Mouse (Mus musculus) kidney, postnatal 25 days (tissue): Measurements from ENCODE around the gene Nxph4.

Experiments
- DNase-seq, 2 experiments: peaks; one replicate each; pipeline ENCODE4 v3.0.0; 2021; ENCODE audit warnings: mixed read lengths in 2 of 2

The Nxph4 gene

DNA sequence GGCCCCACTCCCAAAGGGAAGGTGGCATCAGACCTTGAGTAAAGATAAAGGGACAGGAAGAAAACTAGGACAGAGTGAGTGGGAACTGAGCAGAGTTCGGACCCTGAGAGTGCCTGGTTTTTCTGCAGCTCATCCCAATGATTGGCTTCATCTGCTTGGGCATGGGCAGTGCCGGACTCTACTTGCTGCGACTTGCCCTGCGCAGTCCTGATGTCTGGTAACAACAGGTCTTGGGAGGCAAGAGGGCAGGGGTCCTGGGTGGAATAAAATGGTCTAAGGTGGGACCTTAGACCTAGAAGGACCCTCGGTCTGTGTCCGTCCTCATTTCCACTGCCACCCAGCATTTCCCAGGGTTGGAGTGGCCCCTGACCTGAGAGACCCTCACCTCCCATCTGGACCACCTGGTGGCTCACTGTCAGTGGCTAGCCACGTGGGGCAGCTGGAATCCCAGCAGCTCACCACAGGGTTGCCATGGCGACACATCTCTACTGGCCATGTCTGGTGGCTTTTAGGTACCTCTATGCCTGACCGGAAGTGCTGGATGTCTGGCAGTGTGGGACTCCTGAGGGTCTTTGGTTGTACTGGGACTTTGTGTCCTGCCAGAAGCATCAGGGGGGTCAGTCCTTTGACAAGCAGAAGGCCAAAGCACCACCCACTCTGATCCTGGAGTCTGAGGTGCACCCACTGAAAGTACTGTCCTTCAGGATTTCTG lies 18.9 kb downstream of the Nxph4 start:
- peak in 1 of 2 experiments; percentile 56 for DNase-seq

DNA sequence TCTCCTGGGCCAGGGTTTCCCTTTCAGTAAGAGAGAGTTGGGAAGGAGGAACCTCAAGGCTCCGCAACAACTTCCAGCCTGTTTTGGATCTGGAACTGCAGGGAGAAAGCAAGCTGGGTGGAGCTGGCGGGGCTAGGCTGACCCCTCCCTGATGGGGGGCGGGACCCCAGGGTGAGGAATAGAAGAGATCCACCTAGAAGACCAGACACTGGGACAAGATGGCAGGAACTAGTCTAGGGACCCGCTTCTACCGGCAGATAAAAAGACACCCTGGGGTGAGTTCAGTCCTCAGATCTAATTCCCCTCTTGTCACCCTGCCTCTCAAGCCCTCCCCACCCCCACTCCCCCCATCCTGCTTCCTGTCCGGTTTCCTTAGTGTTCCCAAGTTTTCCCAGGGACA lies 19.6 kb downstream of the Nxph4 start, which contains the start of gene Ndufa4l2:
Gene Ndufa4l2, plus strand, starts transcription at position 204 of the 400 bp plus-strand sequence.
- peak; percentile 43 to 72 for DNase-seq

DNA sequence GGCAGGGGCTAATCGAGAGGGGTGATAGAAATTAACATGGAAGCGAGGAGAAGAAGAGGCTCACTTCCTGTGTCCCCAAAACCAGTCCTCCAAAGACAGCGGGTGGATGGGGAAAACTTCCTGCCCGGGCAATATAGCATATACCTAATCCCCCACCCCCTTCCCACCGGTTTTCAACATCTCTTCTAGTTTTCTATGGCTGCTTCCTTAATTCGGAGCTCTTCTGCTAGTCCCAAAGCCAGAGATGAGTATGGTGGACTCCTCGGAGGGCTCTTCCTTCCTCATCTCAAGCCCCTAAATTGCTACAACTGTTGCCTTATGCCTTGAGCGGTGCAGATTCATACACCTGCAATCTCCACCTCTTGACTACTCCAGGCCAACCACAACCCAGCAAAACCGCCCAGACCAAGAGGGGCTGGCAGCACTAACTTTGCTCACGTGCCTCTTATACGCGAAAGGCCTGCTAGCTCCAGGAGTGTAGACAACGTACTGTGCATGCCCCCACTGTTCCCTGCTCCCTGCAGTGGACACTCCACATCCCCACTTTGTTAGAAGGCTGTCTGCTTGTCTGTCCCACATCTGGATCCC lies 20.2 kb downstream of the Nxph4 start:
- no peak for DNase-seq

DNA sequence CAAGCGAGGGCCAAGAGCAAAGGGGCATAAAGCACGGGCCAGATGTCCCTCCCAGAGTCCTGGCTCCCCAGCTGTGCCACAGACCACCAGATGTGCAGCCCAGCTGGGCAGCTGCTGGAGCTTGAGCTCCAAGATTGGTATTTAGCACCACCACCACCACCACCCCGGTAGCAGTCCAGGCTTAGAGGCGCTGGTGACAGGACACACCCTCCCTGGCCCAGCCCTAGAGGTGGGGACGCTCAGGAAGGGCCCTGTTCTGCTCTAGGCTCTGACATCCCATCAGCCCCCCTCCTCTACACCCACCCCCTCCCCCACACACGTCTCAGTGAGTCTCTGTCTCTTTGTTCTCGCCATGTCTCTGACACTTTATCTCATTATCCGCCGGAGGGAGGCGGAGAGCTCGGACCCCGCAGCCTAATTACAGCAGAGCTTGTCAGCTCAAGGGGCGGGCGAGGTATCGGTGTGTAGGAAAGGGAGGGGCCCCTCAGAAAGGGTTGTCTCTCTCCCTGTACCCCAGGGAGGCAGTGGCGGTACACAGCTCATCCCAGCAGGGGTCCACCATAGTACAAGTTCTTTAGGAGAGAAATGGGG lies 20.8 kb downstream of the Nxph4 start:
- DNase-seq = peak in 1 of 2 experiments; percentile 46

DNA sequence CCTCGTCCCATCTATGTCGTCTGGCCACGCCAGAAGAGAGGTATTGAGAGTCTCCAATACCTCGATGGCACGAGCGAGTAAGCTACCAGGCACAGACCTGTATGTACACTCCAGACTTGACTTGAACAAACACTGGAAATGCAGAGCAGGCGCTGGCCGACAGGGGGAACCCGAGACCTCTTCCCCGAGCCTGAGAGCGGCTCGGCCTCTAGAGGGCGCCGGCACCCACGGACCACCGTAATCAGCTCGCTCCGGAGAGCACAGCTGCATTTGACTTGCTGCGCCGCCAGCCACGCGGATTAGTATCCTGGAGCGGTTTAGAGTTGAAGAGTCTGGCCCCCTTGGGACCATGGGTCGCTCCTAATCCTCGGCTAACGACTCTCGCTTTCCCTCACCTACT lies 21.5 kb downstream of the Nxph4 start:
- DNase-seq = peak; percentile 91 to 95

DNA sequence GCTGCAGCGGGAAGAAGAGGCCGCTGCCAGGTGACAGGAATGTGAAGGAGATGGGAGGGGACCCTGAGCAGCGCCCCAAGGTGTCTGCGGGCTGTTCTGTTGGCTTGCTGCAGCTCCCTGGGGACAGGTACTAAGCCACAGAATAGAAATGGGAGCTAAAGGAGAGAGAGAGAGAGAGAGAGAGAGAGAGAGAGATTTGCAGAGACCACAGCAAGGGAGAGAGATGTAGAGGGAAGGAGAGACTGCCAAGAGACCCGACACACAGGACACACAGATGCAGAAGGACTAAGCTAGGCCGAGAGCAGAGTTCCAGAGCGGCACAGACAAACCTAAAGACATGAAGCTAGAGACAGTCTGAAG lies 22.1 kb downstream of the Nxph4 start:
- no peak for DNase-seq

DNA sequence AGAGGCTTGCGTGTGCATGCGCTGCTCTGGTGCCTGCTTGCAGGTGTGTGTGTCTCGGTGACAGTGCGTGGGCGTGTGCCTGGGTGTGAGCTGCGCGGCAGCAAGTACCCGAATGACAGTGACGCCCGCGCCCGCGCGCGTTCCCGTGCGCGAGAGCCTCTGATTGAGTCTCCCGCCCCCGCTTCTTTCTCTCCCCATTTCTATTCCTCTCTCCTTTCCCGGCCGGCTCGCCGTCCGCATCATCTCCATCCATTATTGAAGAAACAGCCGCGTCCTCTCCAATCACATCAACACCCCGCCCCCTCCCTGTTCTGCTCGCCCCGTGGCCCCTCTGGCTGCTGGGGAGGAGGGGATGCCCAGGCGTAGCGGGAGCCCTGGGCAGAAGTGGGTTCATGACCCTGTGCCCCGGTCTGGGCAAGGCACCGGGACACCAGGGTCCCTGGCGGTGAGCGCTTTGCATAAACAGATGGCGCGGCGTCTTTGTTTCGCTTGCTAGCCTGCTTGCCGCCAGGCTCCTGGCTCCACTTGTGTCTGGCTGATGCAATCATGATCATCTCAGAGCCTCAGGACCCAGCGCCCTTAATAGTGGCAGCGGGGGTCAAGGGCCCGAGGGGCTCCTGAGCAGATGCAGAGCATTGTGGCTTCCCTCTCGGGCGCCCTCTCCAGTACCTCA lies 22.6 kb downstream of the Nxph4 start:
- DNase-seq = peak in 1 of 2 experiments; percentile 46

DNA sequence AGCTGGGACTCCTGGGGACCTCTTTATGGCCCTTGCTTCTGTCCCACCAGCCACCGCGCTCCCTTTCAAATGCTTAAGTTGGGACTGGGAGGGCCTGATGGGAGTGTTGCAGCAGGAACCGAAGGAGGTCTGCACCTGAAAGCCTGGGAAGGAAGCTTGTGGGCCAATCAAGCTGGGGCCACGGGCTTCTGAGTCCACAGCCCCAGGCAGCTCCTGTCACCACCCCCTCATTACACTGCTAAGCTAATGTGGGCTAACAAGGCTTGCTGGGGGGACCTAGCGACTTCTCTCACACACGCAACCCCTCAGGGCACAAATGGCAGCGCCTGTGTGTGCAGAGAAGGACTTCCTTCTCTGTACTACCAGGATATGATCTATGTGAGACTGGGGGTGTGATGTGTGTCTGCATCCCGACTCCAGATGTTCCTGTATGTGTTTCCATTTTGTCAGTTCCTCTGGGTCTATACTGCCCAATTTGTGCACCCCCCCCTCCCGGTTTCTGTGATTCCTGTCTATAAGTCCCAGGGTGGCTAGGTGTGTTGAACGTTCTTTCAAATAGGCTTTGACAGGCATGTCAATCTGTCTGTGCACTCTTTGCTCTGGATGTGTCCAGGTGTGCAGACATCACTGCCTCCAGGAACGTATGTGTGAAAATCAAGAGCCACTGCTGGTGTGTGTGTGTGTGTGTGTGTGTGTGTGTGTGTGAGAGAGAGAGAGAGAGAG lies 23.3 kb downstream of the Nxph4 start:
- no peak for DNase-seq

DNA sequence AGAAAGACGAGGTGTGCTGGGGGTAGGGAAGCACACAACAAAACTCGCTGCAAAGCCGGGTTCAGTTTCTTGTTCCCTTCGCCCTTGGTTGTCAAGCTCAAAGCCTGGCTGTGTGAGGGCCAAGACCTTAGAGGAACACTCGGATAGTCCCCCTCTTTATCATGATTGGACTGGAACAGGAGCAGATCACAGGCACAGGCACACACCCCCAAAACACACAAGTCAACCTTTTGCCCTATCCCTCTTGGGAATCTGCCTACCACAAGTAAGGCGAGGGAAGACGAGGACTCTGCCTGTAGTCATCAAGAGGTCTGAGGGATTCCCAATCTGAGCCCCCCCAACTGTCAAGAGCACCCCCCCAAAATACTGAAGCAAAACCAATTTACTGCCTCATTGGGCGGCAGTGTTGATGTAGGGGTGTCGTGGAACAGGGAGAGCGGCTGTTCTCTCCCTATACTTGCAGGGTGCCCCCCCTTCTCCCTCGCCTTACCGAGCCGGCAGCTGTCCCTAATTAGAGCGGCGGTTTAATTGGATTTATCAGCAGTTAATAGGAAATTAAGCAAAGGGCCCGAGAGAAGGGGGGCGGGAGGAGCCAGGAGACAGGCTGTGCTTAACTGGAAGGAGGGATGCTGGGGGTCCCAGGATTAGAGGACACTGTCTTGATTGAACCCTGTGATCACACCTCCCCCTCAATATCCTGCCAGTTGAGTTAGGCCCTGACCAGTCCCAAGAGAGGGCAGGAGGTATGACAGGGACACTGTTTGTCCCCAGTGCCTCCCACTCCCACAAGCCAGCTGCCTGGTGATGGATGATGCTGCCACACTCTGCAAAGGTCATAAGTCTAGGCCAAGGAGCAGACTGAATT lies 24.3 kb downstream of the Nxph4 start:
- no peak for DNase-seq

DNA sequence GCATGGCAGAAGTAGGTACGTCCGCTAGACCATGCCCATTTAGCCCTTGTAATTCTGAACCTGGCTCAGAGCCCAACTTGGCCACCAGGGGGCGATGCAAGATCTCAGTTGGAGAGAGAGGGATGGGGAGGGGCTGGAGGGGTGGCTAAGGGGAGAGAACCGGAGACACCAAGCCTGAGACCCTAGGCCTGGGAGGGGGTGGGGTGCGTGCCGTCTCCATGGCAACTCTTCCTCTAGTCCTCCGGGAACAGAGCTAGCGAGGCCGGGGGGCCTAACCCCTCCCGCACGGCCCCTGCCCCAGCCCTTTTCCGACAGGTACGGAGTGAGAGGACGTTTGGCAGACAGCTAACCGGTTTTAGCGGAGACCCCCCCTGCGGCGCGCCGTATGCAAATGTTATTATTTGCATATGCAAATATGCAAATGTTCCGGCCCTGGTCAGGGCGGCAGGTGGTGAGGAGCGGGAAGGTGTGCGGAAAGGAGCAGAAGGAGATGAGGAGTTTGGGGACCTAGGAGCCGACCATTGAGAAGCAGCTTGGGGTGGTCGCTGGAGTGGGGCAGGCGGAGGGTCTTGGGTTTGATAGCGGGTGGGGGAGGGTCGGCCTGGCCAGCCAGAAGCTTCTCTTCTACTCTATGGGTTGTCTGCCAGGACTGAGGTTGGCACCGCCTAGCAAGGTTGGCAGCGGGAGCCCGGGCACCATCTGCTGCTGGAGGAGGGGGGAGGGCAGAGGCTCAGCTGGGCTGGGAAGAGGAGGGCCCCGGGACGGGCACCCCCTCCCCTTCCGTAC lies 25.1 kb downstream of the Nxph4 start:
- peak; percentile 88 to 92 for DNase-seq

DNA sequence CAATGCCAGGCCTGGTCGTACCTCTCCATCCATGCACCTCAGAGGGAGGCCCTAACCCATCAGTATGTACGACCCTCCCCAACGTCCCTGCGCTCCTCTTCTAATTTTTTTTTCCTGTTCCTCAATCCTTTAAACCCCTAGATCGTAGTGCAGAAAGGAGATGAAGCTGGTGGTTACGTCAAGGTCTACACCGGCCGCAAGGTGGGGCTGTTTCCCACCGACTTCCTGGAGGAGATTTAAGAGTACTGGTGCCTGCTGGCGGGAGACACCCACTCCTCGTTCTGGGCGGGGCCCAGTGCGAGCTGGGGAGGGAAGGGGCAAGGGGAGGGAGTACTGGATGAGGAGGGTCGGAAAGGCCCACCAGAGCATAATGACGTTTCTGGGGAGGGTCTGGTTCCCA lies 26.1 kb downstream of the Nxph4 start:
- peak; percentile 80 to 82 for DNase-seq

DNA sequence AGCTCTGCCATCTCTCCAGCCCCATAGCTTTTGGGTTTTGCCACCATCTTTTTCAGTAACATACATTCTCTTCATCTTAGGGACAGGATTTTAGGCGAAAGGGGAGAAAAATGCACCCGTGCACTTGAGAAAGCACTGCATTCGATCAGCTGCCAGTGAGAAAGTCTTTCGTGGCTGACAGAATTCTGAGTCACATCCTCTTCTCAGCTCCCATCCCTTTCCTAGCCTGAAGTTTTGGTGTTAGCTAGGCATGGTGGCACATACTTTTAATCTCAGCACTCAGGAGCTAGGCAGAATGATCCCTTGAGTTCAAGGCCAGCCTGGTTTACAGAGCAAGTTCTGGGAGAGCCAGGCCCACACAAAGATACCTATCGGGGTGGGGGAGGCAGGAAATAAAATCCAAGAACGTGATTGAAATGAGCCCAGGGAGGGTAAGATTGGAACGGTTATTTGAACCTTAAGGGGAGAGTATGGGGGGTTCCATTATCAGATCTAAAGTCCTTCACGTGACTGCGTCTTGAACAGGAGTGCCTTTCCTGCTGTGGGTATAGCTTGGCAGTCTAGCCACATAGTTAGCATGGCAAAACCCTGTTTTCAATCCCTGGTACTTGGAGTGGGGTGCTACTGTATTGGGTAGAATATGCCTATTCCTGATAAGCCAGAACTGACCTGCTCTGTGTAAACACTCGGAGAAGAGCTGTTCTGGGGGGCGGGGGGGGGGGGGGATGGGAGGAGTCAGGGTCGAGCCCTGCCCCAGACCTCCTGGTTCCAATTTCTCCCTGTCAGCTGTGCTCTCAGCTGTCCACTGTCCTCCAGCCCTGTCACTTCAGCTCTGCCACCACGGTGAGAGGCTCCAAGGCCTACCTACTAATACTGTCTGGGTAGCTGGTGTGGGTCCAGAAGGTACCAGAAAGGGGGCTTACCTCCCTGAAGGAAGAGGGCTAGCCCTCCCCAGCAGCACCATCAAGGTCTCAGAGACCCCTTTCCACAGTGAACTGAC lies 33.2 kb downstream of the Nxph4 start, which contains the start of gene Stac3:
Gene Stac3, plus strand, starts transcription at position 793 of the 1,000 bp plus-strand sequence.
- no peak for DNase-seq

DNA sequence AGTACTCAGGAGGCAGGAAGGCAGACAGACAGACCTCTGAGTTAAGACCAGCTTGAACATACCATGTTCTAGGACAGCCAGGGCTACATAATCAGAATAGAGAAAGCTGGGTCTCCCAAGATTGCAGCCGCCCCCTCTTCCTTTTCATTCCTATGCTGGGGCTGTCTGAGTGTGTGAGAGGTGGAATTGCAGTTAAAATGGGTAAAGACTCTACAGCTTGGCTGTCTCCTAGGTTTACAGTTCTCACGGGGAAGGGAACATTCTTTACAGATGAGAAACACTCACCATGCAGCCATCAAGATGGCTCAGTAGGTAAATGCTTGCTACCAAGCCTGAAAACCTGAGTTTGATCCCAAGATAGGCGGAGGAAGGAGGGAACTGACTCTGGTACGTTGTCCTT lies 34.3 kb downstream of the Nxph4 start:
- DNase-seq = no peak

DNA sequence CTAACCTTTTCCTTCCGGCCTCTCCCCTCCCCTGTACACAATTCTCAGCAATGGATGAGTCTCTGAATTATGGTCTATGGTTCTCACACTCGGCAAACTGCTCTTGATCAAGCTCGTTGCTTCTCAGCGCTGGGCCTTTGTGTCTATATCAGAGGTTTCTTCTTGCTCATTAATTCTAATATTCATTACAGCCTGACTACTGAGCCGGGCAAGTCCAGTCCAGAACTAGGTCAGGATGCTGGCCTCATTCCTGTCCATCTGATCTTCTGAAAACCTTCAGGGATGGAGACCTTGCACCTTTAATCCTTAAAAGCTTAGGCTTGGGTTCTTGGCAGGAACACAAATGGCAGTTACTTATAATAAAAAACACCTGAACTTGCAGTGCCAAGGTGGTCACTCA lies 34.8 kb downstream of the Nxph4 start:
- DNase-seq = no peak

DNA sequence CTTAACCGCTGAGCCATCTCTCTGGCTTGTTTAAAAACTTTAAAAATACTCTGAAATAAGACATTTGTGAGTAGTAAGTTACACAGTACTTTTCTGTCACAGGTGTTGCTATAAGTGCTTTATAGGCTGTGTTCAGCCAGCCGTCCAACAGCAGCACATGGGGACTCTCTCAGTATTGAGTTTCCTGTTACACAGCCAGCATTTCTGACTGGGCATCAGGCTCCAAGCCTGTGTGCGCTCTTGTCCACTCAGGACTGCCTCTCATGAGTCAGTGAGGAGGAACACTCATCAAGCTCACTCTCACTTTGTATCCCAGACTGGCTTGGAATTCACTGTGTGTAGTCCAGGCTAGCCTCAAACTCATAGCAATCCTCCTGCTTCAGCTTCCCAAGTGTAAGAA lies 38.2 kb downstream of the Nxph4 start:
- DNase-seq = no peak

DNA sequence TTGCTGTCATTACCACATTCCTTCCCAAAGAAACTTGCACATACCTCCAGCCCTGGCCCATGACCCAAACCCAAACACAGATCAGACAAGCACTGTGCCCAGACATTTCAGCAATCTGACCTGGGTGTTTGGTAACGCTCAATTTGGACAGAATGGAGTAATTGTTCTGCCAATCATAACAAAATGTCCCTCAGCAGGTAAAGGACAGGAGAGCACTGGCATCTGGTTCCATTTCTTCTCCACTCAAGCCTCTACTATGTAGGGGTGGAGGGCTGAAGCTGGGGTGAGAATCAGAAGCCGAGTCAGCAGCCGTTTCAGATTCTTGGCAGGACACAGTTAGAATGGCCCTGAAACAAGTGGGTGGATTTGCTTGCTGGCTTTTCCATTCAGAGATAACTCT lies 42.2 kb downstream of the Nxph4 start:
- no peak for DNase-seq

DNA sequence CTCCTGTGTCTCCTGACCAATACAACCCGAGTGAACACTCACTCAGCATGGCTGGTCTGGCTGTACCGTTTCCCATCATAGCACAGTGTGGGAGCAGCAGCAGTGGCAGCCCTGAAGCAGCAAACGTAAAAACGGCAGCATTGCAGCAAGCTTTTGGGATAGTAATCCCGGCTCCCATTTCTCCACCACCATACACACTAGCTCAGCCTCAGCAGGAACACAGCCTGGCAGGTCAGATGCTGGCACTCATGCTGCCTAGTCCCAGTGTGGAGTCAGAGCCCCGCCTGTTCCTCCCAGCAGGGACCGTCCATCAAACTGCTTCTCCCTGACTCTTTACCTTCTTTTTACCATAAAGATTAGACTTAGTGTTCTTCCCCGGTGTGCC lies 43.2 kb downstream of the Nxph4 start:
- no peak for DNase-seq

DNA sequence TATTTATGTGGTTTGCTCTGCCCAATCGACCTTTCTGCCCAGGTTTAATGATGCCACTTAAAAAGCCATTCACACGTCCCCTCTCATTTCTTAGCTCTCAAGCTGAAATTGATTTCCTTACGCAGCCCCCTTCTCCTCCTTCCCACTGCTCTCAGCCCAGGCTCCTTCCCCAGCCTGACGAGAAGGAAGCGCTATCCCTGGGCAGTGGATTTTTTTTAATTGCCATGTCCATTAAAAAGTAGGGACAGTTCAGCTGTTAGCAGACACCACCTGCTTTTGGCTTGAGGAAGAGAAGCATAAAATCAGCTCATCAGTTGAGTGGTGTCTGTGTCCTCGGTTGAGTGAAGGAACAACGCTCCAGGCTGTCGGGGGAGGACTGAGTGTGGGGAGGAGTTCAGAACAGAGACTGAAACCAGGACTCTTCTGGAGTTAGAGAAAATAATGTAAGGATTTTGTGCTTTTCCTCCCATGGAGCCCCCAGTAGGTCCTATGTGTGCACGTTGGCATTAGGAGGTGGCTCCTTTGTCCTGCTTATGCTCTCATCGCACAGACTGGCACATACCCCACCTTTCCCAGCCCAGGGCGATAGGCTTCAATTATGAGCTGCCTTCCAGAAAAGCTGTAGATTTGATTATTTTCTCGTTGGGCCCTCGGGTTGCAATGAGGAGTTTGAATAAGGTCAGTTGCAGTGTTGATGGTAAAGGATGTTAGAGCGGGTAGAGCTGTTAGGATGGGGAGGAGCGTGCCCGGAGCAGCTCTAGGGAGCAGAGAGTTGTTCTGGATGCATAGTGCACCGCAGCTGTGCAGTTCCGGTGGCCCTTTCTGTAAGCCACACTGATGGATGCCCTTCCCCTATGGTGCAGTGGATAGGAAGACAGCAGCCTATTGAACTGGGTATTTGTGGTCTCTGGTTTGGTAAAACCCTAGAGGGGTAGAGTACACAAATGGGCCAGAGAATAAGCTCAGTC lies 43.9 kb downstream of the Nxph4 start:
- no peak for DNase-seq

DNA sequence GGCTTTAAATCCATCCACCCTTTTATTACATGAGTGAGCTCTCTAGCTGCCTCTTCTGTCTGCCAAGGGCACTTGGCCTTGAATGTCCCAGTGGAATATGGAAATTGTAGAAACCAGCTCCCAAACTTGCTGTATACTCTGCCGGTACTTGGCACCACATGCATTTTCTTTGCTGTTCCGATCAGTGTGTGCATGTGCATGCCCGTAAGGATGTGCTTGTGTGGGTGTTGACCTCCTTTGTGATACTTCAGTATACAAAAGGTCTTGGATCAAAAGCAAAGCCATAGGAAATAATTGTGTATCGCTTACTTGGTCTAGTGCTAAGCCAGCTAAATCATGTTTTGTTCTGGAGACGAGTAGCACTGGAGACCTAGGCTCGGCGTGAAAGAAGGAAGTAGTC lies 45.5 kb downstream of the Nxph4 start:
- no peak for DNase-seq
